Mouse (Mus musculus): Measurements from ENCODE around the gene Smoc1.
A peak's percentile ranks its signal among the peaks of the same experiment; 100 is the strongest.

Gene Smoc1

DNA sequence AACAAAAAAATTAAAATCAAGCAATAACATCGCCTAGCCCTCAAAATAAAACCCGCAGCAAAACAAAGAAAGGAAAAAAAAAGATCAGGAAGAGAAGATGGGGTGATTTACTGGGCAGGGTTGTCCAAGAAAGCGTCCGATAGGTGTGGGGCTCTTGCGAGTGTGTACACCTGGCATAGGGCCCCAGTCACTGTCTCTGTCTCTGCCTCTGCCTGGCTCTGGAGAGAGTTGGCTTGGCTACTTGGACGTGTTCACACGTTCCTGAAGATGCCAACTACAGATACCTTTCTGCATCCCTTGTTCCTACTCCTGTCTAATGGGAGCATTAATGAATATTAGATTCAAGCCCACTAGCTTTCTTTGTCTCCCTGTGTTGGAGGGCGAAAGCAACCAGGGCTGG is 140.0 kb downstream of the Smoc1 start:
- no peak for DNase-seq (ENCODE audit: low spot score in 2 of 2)

GRCm38 (mm10) chr12:81167142-81167541 is 140.5 kb downstream of the Smoc1 start:
- no peak for DNase-seq (ENCODE audit: low spot score in 2 of 2)

- no peak for DNase-seq (ENCODE audit: low spot score in 2 of 2)
Observed at GRCm38 (mm10) chr12:81168031-81168430, 141.4 kb downstream of the Smoc1 start.

- no peak for DNase-seq (ENCODE audit: low spot score in 2 of 2)
Observed at GRCm38 (mm10) chr12:81168494-81168893, 141.9 kb downstream of the Smoc1 start.

GRCm38 (mm10) chr12:81170076-81170475 is 143.5 kb downstream of the Smoc1 start:
- DNase-seq (ENCODE audit: low spot score in 2 of 2), result no peak

DNA sequence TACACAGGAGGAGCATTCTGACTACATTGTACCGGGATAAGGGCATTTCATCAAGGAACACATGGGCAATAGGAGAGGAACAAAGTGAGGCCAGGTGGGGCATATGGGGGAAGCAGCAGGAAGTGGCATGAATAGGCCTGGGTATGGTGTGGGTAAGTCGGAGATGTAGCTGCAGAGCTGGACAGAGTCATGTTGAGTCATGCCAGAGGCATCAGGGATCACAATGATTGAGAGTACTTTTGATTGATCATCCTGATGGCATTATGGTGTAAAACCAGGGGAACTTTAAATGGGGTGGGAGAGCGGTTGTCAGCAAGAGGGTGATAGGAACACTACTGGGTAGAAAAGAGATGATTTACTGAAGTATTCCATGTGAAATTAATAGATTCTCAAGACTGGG is 146.4 kb downstream of the Smoc1 start:
- no peak for DNase-seq (ENCODE audit: low spot score in 2 of 2)

DNA sequence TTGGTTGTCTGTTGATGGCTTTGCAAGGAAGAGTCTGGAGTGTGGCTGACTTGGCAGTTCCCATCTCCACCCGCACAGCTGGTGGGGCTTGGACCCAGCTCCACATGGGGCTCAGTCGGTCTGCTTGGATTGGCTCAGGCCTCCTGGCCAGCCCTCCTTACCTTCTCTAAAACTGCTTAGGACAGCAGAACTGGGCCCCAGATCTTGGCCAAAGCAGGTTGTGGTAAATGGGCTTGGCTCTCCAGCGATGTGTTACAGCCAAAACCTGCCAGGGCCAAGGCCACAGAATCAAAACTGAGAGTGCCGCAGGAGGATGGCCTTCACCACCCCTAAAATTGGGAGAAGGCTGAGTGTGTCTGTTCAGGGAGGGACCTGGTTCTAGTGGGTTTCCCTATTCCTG is 147.3 kb downstream of the Smoc1 start:
- DNase-seq (ENCODE audit: low spot score in 2 of 2), result no peak

- no peak for DNase-seq (ENCODE audit: low spot score in 2 of 2)
Observed at GRCm38 (mm10) chr12:81175252-81175651, 148.6 kb downstream of the Smoc1 start.

GRCm38 (mm10) chr12:81182073-81182472 is 155.5 kb downstream of the Smoc1 start:
- DNase-seq (ENCODE audit: low spot score in 2 of 2), result peak; percentile 41 to 58

GRCm38 (mm10) chr12:81184967-81185366 is 158.4 kb downstream of the Smoc1 start:
- no peak for DNase-seq (ENCODE audit: low spot score in 2 of 2)

DNA sequence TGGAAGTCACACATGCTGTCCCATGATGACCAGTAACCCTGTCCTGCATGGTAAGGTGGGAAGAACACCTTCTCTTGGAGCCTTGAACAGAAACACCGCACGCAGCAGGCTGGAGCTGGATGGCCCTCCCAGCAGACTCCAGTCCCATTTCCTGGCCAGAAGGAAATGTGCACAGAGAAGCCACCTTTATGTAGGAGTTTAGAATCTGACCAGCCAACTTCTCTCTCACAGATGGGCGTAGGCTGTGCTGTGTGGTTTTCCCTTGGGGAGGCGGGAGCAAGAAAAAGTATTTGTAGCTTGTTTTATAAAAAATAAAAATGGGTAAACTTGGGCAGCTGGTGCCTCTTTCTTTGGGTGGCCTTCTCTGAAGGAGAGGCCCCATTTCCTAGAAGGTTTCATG is 159.5 kb downstream of the Smoc1 start:
- no peak for DNase-seq (ENCODE audit: low spot score in 2 of 2)

DNA sequence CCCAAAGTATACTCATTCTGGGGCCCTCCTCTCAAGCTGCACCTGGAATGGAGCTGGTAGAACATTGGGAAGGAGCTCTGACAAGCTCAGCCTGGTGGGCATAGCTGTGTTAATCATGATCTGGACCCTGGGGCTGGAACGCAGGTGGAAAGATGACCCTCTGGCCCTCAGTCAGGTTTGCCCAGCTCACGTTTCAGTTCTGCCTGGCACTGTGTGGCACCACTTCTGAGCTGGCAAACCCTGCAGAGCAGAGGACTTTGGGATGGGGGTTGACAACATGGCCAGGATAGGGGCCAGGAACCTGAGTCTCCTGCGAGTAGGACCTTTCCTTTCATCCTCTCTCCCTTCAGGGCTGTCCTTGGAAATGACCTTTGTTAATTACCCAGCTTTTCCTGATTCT is 160.1 kb downstream of the Smoc1 start:
- no peak for DNase-seq (ENCODE audit: low spot score in 2 of 2)

DNA sequence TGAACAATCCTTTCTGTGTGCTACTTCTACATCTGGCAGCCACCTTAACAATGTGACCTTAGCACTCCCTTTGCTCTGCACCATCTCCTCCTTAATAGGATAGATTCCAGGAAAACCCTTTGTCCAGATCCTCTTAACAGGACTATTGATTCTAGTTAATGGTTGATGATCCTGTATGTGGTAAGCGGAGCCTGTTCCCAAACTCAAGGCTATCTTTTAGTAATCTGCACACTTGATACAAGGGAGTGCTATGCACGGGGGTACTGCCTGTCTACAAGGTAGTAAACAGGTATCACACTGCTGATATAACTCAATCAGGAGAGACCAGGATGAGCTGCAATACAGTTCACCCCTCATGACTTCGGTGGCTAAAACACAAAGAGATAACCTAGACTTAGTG is 161.8 kb downstream of the Smoc1 start:
- DNase-seq (ENCODE audit: low spot score in 2 of 2), result no peak

GRCm38 (mm10) chr12:81188996-81189395 is 162.4 kb downstream of the Smoc1 start:
- DNase-seq (ENCODE audit: low spot score in 2 of 2), result no peak

GRCm38 (mm10) chr12:81189636-81190035 is 163.0 kb downstream of the Smoc1 start:
- no peak for DNase-seq (ENCODE audit: low spot score in 2 of 2)

DNA sequence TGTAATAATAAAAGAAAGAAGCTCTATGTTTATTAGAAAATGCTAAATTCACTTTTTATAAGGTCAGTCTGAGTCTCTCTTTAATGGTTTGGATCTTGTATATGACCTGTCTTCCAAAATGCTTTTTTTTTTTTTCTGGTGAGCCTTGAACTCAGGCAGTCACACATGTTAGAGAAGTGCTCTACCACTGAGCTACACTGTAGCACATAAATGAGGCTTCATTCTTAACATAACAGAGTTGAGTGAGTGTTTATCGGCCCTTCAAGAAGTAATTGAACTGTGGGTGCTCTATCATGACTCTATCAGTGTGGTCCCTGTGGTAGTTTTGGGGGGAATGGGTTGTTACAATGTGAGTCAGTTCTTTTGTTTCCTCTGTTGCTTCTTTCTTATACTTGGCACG is 167.4 kb downstream of the Smoc1 start:
- DNase-seq (ENCODE audit: low spot score in 2 of 2), result no peak

DNA sequence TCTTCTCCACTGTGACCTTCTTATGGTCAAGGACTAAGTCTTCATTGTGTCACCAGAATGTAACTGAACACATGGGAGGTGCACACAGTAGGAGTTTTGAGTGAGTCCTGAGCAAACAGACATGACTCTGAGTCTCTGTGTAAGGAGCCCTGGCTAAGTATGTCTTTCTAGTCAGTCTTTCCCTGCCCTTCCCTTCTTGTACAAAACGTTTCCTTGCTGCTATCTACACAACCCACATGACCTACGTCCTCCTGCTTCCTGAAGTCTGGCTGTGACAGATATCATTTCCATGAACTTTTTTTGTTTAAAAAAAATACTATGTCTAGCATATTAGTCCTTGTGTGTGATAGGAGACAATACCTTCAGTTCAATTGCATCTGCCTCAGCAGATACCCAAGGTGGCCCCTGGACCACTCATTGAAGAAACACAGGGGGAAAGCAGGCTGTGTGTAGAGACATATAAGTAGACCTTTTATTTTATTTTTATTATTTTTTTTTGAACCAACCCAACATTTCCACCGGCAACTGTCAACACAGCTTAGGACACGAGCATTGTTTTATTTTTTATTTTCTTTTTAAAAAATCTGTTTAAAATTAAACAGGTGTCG is 171.0 kb downstream of the Smoc1 start:
- no peak for DNase-seq (ENCODE audit: low spot score in 2 of 2)

DNA sequence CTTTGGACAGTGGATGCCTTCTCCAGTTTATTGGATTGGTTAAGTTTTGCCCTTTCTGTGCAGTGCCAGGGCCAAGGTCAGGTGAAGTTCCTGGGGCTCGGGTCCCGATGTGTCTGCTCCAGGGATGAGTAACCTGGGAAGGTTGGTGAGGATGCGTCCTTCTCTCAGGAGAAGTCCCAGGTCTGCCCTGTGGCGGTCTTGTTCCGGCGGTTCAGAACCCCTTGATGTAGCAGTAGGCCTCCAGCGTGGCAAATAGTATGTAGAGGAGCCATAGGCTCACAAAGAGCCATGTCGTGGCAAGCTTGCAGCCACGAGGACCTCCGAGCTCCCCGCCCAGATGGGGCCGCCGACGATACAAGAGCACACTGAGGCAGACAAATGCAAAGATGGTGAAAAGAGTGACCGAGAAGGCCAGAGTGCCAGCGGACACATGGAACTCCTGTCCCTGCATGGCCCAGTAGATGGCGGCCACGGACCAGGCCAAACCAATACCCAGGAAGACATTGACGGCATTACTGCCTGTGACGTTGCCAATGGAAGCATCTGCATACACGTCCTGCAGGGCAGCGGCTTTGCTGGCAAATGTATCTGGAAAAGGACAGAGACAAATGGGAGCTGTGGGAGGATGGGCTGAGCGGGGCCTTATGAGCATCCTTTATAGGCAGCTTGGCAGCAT is 172.8 kb downstream of the Smoc1 start:
- peak; percentile 83 to 87 for DNase-seq (ENCODE audit: low spot score in 2 of 2)

GRCm38 (mm10) chr12:81203226-81203625 is 176.6 kb downstream of the Smoc1 start:
- DNase-seq (ENCODE audit: low spot score in 2 of 2), result no peak

- DNase-seq (ENCODE audit: low spot score in 2 of 2), result no peak
Observed at GRCm38 (mm10) chr12:81205619-81206560, 179.3 kb downstream of the Smoc1 start.

DNA sequence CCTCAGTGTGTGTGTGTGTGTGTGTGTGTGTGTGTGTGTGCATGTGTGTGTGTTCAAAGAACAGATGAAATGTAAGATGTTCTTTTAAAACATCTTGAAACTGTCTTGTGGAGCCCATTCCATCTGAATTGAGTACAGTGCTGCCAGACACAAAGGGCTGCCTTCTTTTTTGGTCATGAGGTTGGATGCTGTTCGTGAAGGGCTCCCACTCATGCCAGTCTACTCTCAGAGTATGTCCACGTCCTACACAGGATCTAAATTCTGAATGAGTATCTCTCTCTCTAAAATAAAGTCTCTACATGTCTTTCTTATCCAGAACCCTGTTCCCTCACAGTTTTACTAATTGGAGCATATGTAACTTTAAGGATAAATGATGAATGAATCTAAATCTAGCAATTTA is 182.0 kb downstream of the Smoc1 start:
- no peak for DNase-seq (ENCODE audit: low spot score in 2 of 2)

DNA sequence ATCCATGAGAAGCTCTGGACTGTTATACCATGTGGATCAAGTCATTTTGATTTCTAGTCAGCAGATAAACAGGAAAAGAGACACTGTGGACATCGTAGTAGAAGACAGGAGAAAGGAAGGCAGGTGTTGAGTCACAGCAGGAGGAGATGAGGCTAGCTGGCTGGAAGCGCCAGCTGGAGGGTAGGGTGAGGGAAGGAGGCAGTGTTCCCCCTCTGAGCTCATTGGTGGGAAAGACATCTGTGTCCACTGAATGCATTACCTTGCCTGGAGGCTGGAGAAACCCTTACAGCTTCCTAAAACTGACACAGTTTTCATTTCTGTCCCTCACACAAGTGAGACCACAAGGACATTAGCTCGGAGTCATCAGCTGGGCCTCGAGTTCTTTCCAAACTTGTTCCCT is 192.7 kb downstream of the Smoc1 start:
- DNase-seq (ENCODE audit: low spot score in 2 of 2), result no peak

- no peak for DNase-seq (ENCODE audit: low spot score in 2 of 2)
Observed at GRCm38 (mm10) chr12:81223276-81223675, 196.7 kb downstream of the Smoc1 start.

All from right cerebral cortex, postnatal 10 days (tissue).